Mouse (Mus musculus): Measurements from ENCODE around the gene Rtn3.

GRCm38 (mm10) chr19:7482599-7483511 is at the start of gene Rtn3:
- TF ChIP-seq POLR2A (IDR thresholded peaks at IDR 0.05; ENCODE audit: low read depth, low read length) (peak; percentile 96), CTCF (IDR thresholded peaks at IDR 0.05; ENCODE audit: borderline replicate concordance, insufficient read depth, low read length) (no peak)

Measured in embryonic fibroblast, embryonic 13.5 days (primary cell).